Mouse (Mus musculus) bone marrow macrophage, adult 2 months (primary cell): ENCODE results near the gene Atp6v1f.

ENCODE experiments used
- CTCF ChIP-seq: IDR thresholded peaks from 2 replicates; pipeline ENCODE4 v1.5.1; 2012; ENCODE audit warnings: low read depth, mild to moderate bottlenecking, low read length, moderate library complexity
- POLR2A ChIP-seq: IDR thresholded peaks from 2 replicates; pipeline ENCODE4 v1.6.1; 2012; ENCODE audit warnings: mild to moderate bottlenecking, low read depth, low read length, borderline replicate concordance

DNA sequence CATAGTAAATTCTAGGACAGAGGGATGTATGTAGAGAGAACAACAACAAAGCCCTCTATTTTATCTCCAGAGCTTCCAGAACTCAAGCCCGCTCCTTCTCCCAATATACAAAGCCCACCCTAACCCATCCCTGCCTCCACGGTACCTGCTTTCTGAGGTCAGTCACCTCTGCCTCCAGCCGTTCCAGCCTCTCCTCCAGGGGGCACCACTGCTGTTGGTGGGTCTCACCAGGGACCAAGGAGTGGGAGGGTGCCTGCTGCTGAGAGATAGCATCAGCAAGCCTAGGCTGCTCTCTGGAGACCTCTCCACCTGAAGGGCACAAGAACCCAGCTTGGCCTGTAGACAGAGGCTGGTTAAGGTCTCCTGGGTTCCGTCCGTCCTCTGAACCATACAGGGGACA lies 38.0 kb downstream of the Atp6v1f start:
- TF ChIP-seq POLR2A (no peak), CTCF (no peak)
